Mouse (Mus musculus): ENCODE results near the gene Samd14.

GRCm38 (mm10) chr11:95007418-95007817 is 2.3 kb upstream of the Samd14 start:
- TF ChIP-seq CTCF (conservative IDR thresholded peaks at IDR 0.05; ENCODE audit: insufficient read depth, insufficient read length, low read depth, low read length) (no peak), POLR2A (IDR thresholded peaks at IDR 0.05; ENCODE audit: low read depth, low read length) (no peak)
